Mouse (Mus musculus): Measurements from ENCODE around the gene Bcl2l14.

The Bcl2l14 gene

GRCm38 (mm10) chr6:134442219-134442618 lies 46.1 kb downstream of the Bcl2l14 start:
- DNase-seq (ENCODE audit: low spot score in 2 of 2): no peak

GRCm38 (mm10) chr6:134443198-134443904 lies 47.2 kb downstream of the Bcl2l14 start:
- DNase-seq (ENCODE audit: low spot score in 2 of 2): no peak

GRCm38 (mm10) chr6:134443925-134444324 lies 47.8 kb downstream of the Bcl2l14 start:
- no peak for DNase-seq (ENCODE audit: low spot score in 2 of 2)

GRCm38 (mm10) chr6:134448451-134448850 lies 52.3 kb downstream of the Bcl2l14 start:
- no peak for DNase-seq (ENCODE audit: low spot score in 2 of 2)

GRCm38 (mm10) chr6:134449958-134450357 lies 53.8 kb downstream of the Bcl2l14 start:
- no peak for DNase-seq (ENCODE audit: low spot score in 2 of 2)

GRCm38 (mm10) chr6:134450661-134451119 lies 54.6 kb downstream of the Bcl2l14 start:
- DNase-seq (ENCODE audit: low spot score in 2 of 2): peak in 1 of 2 experiments; percentile 24

DNA sequence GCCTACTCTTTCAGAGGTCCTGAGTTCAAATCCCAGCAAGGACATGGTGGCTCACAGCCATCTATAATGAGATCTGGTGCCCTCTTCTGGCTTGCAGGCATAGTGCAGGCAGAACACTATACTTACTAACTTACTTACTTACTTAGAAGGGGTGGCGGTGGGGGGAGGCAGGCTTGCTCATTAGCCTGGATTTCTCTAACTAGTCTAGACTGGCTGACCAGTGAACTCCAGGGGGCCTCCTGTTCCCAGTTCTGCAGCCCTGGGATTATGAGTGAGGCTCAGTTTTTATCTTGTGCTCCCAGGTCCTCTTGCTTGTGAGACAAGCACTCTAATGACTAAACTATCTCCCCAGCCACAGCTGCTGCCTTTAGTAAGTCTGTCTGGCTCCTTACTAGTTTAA lies 58.0 kb downstream of the Bcl2l14 start:
- DNase-seq (ENCODE audit: low spot score in 2 of 2): no peak

- DNase-seq (ENCODE audit: low spot score in 2 of 2): no peak
Measured at GRCm38 (mm10) chr6:134458376-134458775, 62.3 kb downstream of the Bcl2l14 start.

DNA sequence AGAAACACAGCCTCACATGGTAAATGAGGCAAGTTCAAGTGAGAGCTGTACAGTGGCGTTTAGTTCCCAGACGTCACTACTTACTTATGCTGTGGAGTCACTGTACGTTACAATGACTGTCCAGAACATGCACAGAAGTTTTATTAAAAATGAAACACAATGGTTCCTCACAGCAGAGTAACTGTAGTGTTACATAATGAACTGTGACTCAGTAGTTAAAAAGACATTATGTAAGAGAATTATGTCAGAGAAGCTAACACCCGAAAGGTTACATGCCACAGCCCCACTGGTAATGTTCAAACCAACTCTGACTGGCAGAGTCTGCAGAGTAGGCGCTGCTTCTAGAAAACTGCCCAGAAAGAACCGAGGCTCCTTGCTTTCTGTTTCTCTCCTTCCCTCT lies 65.1 kb downstream of the Bcl2l14 start:
- DNase-seq (ENCODE audit: low spot score in 2 of 2): no peak

DNA sequence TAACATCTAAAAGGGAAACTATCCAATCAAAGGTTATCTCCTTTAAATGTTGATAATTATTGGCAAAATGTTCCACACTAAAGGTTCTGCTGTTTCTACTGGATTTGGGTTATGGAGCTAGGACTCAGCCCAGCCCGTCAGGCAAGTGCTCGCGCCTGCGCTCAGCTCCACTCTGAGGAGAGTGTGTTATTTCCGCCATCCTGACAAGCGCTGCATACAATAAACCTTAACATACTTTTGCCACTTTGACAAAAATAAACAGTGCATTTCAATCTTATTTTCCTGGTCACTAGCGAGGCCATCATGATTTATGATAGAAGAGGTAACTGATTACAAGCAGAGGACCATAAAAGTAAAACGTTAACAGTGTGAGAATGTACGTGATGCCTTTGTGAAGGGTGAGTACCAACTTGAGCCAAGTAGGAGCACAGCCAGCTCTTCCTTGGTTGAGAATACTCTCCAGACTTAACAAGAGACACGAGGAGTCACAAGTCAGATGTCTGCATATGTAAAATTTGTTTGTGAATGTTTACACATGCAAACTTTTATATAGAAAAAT lies 70.6 kb downstream of the Bcl2l14 start:
- DNase-seq (ENCODE audit: low spot score in 2 of 2): no peak

- no peak for DNase-seq (ENCODE audit: low spot score in 2 of 2)
Measured at GRCm38 (mm10) chr6:134469297-134469696, 73.2 kb downstream of the Bcl2l14 start.

DNA sequence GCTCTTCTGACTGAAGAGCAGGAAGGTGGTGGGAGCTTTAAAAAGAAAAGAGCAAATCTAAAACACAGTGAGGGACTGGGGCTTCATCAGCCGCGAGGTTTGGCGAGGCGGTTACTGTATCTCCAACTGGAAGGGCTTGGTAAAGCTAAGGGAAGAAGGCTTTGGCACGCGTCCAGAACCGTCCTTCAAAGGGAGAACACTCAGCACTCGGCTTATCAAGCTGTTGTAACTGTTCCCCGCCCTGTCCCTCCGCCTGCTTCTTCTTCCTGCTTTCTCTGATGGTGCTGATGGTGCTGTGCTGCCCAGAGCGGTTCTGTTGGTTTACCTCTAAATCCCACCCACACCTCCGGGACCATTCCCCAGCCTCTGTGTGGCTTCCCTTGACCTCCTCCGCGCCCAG lies 74.7 kb downstream of the Bcl2l14 start:
- peak; percentile 48 to 70 for DNase-seq (ENCODE audit: low spot score in 2 of 2)

- DNase-seq (ENCODE audit: low spot score in 2 of 2): no peak
Measured at GRCm38 (mm10) chr6:134473143-134473561, 77.0 kb downstream of the Bcl2l14 start.

- no peak for DNase-seq (ENCODE audit: low spot score in 2 of 2)
Measured at GRCm38 (mm10) chr6:134479481-134479880, 83.4 kb downstream of the Bcl2l14 start.

- no peak for DNase-seq (ENCODE audit: low spot score in 2 of 2)
Measured at GRCm38 (mm10) chr6:134486318-134486717, 90.2 kb downstream of the Bcl2l14 start.

Measured in urinary bladder, postnatal 4 days (tissue).